Mouse (Mus musculus): Measurements from ENCODE around the gene Ntf5. TPM values are rescaled to one million over a fixed set of nuclear protein-coding genes. Genes with fewer than 3 reads are reported as not detected.

The Ntf5 gene
- polyA plus RNA-seq, 1 experiment from 2014 or later = 0.35 TPM

DNA sequence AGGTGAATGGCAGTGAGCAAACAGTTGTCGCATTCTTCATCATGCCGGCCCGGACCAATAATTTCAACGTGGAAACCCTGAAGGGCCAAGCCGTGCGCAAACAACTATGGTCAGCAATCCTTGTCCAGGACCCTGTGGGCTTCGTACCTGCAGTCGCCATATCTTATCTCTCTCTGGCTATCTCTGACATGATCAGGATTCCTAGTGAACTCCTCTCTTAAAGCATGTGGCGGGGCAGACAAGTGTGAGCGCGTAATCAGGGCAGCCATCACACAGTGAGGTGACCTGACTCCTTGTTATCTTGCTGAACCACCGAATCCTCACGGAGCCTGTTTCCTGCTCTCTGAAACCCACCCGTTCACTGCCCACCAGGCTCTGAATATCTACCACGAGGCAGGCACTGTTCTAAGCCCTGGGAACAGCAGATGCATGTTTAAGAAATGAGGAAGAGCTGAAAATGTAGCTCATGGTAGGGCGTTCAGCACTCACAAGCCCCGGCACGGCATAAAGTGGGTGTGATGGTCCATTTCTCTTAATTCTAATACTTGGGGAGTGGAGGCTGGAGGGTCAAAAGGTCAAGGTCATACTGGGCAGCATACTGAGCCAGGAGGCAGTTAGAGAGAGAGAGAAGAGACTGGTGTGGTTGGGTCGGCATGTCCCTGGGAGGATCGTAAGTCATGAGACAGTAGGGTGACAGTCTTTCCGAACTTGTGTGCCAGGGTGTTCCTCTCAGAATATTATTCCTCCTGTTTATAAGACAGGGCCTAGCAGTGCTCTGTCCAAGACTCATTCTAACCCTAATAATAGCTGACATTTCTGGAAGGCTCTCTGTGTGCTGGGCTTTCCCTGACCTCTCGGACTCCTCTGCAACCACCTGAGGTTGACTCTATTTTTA, 30.3 kb downstream of the Ntf5 start:
- ATAC-seq (ENCODE audit: low read depth) (no peak), DNase-seq (no peak)
- no peaks in the 10 kb centered on the region for H3K27me3 ChIP-seq
- H3K27ac ChIP-seq = no peak overlapping the region
- H3K4me1 ChIP-seq (replicated peaks) = peaks cover 13% of the 10 kb centered on the region
- H3K4me2 ChIP-seq = no peak overlapping the region
- WGBS (ENCODE audit: insufficient replicate concordance) = 47% methylated on average over 22 of the region's 22 CpGs
- no peaks in the 10 kb centered on the region for H3K9me3 ChIP-seq (replicated peaks)
- H3K9ac ChIP-seq = no peak overlapping the region
- no peak overlapping the region for H3K4me3 ChIP-seq (replicated peaks)
- 0 out of 2 replicates have a peak, but pooled peaks cover 10% of the 10 kb centered on the region for H3K36me3 ChIP-seq

DNA sequence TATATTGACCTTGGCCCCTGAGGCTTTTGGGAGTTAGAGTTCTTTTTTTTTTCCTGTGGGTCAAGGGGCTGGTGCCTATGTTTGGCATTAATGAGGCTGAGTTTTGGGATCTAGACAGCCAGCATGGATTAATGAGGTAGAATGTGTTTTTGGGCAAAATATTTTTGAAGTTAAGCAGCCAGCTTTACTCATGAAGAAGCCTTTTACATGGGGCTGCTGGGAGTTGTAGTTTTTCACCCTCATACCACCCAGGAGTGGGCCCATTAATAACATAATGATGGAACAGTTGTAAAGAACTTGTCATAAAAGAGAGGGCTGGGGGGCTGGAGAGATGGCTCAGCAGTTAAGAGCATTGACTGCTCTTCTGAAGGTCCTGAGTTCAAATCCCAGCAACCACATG, 33.1 kb downstream of the Ntf5 start:
- no peak overlapping the region for H3K4me3 ChIP-seq (replicated peaks)
- no peaks in the 10 kb centered on the region for H3K27me3 ChIP-seq
- ATAC-seq (ENCODE audit: low read depth) (no peak), DNase-seq (no peak)
- H3K4me1 ChIP-seq (replicated peaks) = peaks cover 21% of the 10 kb centered on the region
- no peak overlapping the region for H3K4me2 ChIP-seq
- no peak overlapping the region for H3K9ac ChIP-seq
- H3K27ac ChIP-seq = no peak overlapping the region
- H3K36me3 ChIP-seq = 0 out of 2 replicates have a peak, but pooled peaks cover 7% of the 10 kb centered on the region
- H3K9me3 ChIP-seq (replicated peaks) = no peaks in the 10 kb centered on the region

DNA sequence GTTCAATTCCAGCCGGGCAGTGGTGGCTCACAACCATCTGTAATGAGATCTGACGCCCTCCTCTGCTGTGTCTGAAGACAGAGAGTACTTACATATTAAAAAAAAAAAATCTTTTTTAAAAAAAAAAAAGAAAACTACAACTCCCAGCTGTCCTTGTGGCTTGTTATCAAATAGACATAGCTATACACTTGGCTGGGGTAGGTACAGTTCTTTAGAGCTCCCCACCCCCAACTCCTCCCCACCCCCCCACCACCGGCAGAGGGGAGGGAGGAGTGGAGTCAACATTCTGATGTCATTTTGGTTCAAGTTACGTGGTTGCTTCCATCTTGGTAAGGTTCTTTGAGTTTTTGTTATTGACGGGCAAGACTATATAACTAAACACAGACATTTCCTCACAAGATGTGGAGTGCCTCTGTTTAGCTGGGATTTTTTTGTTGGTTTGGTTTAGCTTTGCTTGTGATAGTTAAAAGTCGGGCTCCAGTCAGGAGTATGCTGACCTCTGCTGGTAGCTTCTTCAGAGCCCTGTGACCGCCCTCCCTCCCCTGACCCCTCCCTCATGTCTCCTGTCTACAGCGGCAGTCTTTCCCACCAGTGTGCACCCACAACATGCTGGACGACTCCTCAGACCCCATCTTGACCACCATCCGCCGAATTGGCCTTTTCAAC, 34.0 kb downstream of the Ntf5 start:
- 18% methylated on average over 11 of the region's 11 CpGs for WGBS (ENCODE audit: insufficient replicate concordance)
- DNase-seq (no peak), ATAC-seq (ENCODE audit: low read depth) (peak; percentile 55)
- H3K4me3 ChIP-seq (replicated peaks) = peak overlapping the region; percentile 10
- no peaks in the 10 kb centered on the region for H3K9me3 ChIP-seq (replicated peaks)
- peak overlapping the region; percentile 51 for H3K4me2 ChIP-seq
- H3K9ac ChIP-seq = peak overlapping the region; percentile 26
- peaks cover 29% of the 10 kb centered on the region for H3K4me1 ChIP-seq (replicated peaks)
- H3K27me3 ChIP-seq = no peaks in the 10 kb centered on the region
- 0 out of 2 replicates have a peak, but pooled peaks cover 7% of the 10 kb centered on the region for H3K36me3 ChIP-seq
- 0 out of 2 replicates have a peak overlapping the region, but pooled peaks have one; percentile 1 for H3K27ac ChIP-seq

DNA sequence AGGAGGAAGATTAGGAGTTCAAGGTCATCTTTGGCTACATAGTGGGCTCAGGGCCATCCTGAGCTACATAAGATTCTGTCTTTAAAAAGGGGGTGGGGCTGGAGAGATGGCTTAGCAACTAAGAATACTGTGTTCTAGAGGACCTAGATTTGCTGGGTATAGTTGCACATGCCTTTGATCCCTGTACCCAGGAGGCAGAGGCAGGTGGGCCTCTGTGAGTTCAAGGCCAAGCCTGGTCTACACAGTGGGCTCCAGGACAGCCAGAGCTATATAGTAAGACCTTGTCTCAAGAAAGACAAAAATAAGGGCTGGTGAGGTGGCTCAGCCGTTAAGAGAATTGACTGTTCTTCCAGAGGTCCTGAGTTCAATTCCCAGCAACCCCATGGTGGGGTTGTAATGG, 36.5 kb downstream of the Ntf5 start:
- Histone ChIP-seq H3K4me2 (no peak overlapping the region), H3K4me3 (replicated peaks) (no peak overlapping the region), H3K9me3 (replicated peaks) (no peaks in the 10 kb centered on the region), H3K27me3 (no peaks in the 10 kb centered on the region), H3K36me3 (0 out of 2 replicates have a peak, but pooled peaks cover 11% of the 10 kb centered on the region), H3K27ac (no peak overlapping the region), H3K9ac (no peak overlapping the region), H3K4me1 (replicated peaks) (peaks cover 29% of the 10 kb centered on the region)
- WGBS (ENCODE audit: insufficient replicate concordance) = 87% methylated on average over 1 of the region's 1 CpGs
- ATAC-seq (ENCODE audit: low read depth) (no peak), DNase-seq (no peak)

DNA sequence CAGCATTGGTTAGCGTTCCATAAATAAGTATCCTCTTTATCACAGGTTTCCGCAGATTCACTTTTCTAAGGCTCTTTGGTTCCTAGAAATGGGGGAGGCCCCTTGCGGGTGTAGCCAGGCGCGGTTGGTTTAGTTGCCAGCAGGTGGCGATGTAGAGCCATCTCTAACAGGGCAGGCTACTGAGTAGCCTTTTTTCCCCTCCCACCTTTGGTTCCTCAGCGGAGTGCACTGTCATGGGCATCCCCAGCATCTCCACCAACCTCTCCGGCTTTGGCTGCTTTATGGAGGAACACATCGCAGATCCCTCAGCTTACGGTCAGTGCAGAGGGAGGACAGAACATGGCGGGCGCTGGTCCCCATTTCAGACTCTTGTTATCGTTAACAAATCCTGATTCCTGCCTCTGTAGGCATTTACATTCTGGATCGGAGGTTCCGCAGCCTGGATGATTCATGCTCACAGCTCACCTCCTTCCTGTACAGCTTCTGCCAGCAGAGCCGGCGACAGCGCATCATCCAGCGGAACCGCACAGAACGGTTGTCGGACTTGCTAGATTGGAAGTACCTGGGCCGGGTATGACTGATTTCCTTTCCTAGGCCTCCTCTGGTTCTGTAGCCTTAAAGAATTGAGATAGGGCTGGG, 38.0 kb downstream of the Ntf5 start:
- H3K36me3 ChIP-seq = peaks cover 19% of the 10 kb centered on the region; the same call in 1 of the 2 replicates
- 0 out of 2 replicates have a peak overlapping the region, but pooled peaks have one; percentile 11 for H3K9ac ChIP-seq
- no peaks in the 10 kb centered on the region for H3K9me3 ChIP-seq (replicated peaks)
- peak overlapping the region; percentile 26; the same call in 1 of the 2 replicates for H3K4me2 ChIP-seq
- ATAC-seq (ENCODE audit: low read depth) = peak; percentile 80
- no peaks in the 10 kb centered on the region for H3K27me3 ChIP-seq
- no peak overlapping the region for H3K4me3 ChIP-seq (replicated peaks)
- peaks cover 34% of the 10 kb centered on the region for H3K4me1 ChIP-seq (replicated peaks)
- H3K27ac ChIP-seq = no peak overlapping the region
- peak; percentile 78 for DNase-seq
- WGBS (ENCODE audit: insufficient replicate concordance) = 53% methylated on average over 23 of the region's 23 CpGs

DNA sequence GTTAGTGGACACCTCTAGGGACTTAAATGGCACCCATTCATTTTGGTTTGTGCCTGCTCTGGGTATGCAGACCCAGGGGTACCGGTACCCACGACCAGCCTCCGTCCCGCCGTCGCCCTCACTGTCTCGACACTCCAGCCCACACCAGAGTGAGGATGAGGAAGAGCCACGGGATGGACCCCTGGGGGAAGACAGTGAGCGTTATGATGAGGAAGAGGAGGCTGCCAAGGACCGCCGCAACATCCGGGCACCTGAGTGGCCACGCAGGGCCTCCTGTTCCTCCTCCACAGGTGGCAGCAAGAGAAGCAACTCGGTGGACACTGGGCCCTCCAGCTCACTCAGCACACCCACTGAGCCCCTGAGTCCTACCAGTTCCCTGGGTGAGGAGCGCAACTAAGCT, 41.5 kb downstream of the Ntf5 start:
- peaks cover 38% of the 10 kb centered on the region for H3K36me3 ChIP-seq
- DNase-seq = no peak
- no peak overlapping the region for H3K4me3 ChIP-seq (replicated peaks)
- H3K27ac ChIP-seq = 0 out of 2 replicates have a peak overlapping the region, but pooled peaks have one; percentile 98
- no peaks in the 10 kb centered on the region for H3K27me3 ChIP-seq
- WGBS (ENCODE audit: insufficient replicate concordance) = 89% methylated on average over 15 of the region's 15 CpGs
- ATAC-seq (ENCODE audit: low read depth) = no peak
- H3K4me2 ChIP-seq = no peak overlapping the region
- H3K9ac ChIP-seq = no peak overlapping the region
- no peaks in the 10 kb centered on the region for H3K9me3 ChIP-seq (replicated peaks)
- H3K4me1 ChIP-seq (replicated peaks) = peaks cover 44% of the 10 kb centered on the region

DNA sequence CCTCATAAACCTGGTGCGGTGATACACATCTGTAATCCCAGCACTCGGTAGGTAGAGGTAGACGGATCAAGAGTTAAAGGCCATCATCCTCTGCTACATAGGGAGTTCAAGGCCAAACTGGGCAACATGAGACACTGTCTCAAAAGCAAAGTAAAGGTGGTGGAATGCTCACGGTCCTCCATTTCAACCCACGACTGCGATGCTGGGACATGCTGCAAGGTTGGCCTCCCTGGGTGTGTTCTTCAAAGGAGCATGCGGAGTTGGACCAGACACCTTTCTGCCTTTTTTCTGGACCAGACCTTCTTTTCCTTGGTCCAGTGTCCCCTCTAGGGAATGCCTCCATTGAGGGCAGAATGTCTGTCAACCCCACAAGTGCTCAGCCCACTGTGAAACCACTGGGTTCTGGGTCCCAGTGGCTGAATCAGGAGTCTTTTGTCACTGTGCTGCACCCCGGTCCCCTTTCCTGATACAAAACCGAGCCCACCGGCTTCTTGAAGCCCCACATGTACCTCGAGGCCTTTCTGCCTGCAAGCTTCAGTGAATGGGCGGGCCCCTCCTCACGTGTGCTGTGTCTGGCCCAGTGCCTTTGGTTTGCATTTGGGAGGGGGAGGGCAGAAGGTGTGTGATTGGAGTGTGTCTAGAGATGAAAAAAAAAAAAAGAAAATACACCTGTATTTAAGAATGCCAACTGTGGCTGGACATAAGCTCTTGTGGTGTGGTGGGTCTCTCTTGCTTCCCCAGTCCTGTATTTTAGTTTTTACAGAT, 42.6 kb downstream of the Ntf5 start:
- no peak for ATAC-seq (ENCODE audit: low read depth)
- H3K36me3 ChIP-seq = peaks cover 38% of the 10 kb centered on the region
- WGBS (ENCODE audit: insufficient replicate concordance) = 78% methylated on average over 13 of the region's 13 CpGs

DNA sequence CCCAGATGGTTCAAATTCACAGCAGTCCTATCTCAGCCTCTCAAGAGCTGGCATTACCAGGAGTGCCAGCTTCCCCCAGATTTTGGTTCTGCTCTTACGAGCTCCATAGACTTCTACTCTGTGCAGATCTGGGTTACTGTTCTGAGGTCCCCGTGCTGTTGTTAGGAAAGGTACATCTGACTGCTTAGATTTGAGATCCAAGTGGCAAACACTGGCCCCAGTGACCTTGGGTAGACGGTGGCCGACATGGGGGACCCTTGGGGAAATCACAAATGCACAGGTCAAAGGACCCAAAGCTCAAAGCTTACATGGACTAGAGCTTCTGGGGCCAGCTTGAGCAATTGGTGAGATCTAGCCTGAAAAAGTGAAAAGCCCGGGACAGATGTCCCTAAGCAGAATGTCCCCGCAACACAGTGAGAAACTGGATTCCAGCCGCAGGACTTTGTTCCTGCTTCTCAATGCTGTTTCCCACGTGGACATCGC, 43.3 kb downstream of the Ntf5 start:
- ATAC-seq (ENCODE audit: low read depth) = no peak
- peak overlapping the region; percentile 95 for H3K9ac ChIP-seq
- H3K36me3 ChIP-seq = peaks cover 42% of the 10 kb centered on the region
- DNase-seq = no peak
- peak overlapping the region; percentile 81 for H3K4me2 ChIP-seq
- no peaks in the 10 kb centered on the region for H3K9me3 ChIP-seq (replicated peaks)
- 42% methylated on average over 9 of the region's 9 CpGs for WGBS (ENCODE audit: insufficient replicate concordance)
- peak overlapping the region; percentile 98 for H3K27ac ChIP-seq
- no peaks in the 10 kb centered on the region for H3K27me3 ChIP-seq
- H3K4me3 ChIP-seq (replicated peaks) = peak overlapping the region; percentile 78
- peaks cover 53% of the 10 kb centered on the region for H3K4me1 ChIP-seq (replicated peaks)

More for the DNA sequence above, 42.6 kb downstream of the Ntf5 start:
- peak overlapping the region; percentile 78; the same call in 1 of the 2 replicates for H3K4me3 ChIP-seq (replicated peaks)
- H3K27ac ChIP-seq = peak overlapping the region; percentile 98
- H3K27me3 ChIP-seq = no peaks in the 10 kb centered on the region
- DNase-seq = no peak
- H3K4me2 ChIP-seq = peak overlapping the region; percentile 23; the same call in 1 of the 2 replicates
- no peaks in the 10 kb centered on the region for H3K9me3 ChIP-seq (replicated peaks)
- H3K4me1 ChIP-seq (replicated peaks) = peaks cover 53% of the 10 kb centered on the region
- H3K9ac ChIP-seq = no peak overlapping the region

DNA sequence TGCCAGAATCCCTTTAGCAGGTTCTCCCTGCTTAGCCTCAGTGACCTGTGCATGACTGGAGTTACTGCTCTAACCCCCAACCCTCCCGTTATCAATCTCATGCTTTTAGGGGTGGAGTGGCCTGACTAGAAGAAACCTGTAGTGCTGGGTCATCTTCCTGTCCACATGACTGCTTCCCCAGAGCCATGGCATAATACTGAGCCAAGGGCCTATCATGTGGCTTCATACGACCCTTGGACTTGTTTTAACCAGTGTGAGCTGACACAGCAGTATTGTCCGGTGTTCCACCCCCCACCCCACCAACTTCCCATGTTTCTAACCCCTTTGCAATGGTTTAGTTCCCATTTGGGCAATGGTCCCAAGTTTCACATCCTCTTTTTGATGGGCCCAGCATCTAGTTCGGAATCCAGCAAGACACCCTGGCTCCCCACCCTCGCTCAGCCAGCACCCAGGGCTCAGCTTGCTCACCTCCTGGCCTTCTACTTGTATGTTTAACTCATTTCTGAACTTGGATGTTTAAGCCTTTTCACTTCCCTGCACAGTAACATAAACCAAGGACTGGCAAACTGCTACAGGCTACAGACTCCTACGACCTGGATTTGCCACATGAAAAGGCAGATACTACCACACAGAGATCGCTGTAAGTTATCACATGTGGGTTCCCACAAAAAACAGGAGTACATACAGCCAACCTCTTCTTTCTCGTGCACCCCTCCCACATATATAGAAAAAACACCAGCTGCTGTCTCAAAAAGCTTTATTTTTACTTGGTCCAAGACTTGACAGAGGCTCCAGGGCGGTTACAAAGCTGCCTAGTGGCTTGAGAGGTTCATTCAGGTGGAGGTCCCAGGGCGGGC, 43.9 kb downstream of the Ntf5 start:
- H3K9me3 ChIP-seq (replicated peaks) = no peaks in the 10 kb centered on the region
- DNase-seq (peak; percentile 63), ATAC-seq (ENCODE audit: low read depth) (peak; percentile 19)
- WGBS (ENCODE audit: insufficient replicate concordance) = 44% methylated on average over 10 of the region's 10 CpGs
- peak overlapping the region; percentile 78 for H3K4me3 ChIP-seq (replicated peaks)
- peak overlapping the region; percentile 98 for H3K27ac ChIP-seq
- peaks cover 47% of the 10 kb centered on the region for H3K36me3 ChIP-seq
- H3K27me3 ChIP-seq = no peaks in the 10 kb centered on the region
- H3K4me1 ChIP-seq (replicated peaks) = peaks cover 53% of the 10 kb centered on the region
- H3K9ac ChIP-seq = peak overlapping the region; percentile 95
- H3K4me2 ChIP-seq = peak overlapping the region; percentile 81

Data from liver, embryonic 13.5 days (tissue).